Mouse (Mus musculus): ENCODE measurements around the gene Txndc5.

DNA sequence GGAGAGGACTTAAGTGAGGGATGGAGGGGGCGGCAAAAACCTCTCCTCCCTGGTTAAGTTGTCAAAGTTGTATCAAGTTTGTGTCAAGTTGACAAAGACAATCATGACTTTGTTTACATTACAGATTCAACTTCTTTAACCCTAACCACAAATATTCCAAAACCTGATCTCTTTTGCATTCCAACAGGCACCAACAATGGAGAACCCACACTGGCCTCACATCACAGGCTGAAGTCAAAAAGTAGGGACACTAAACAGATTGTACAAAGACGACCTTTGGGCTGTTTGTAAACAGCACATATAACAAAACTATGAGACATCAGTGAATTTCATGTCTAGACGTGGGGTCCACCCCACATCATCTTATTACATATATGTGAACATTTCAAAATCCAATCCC is 12.8 kb downstream of the Txndc5 start:
- TF ChIP-seq CTCF (IDR thresholded peaks at IDR 0.05; ENCODE audit: low read depth, low read length) (no peak), GATA1 (IDR thresholded peaks at IDR 0.05; ENCODE audit: borderline replicate concordance, low read length) (no peak), POLR2AphosphoS5 (IDR thresholded peaks at IDR 0.05; ENCODE audit: insufficient replicate concordance, low read depth, low read length) (no peak), GATA2 (IDR thresholded peaks at IDR 0.05; ENCODE audit: borderline replicate concordance, low read depth, low read length) (no peak), TAL1 (conservative IDR thresholded peaks at IDR 0.05; ENCODE audit: low read depth, low read length) (no peak)

All from G1E (cell line).